Mouse (Mus musculus) testis, postnatal 10 days (tissue): Measurements from ENCODE around the gene Mgat4d.
"Not testable (repeated sequence)": the region's sequence is repeated elsewhere in the genome, so short reads cannot be mapped to it uniquely, and the experiment has no call there.

Experiments
- DNase-seq: peaks from one replicate; pipeline ENCODE4 v3.0.0; 2021; ENCODE audit warnings: low spot score

Gene Mgat4d

GRCm38 (mm10) chr8:83348263-83348662 lies at the start of gene Mgat4d:
Mgat4d (plus strand) TSS chr8:83348471.
- no peak for DNase-seq

GRCm38 (mm10) chr8:83300135-83300534 lies 48.1 kb upstream of the Mgat4d start:
- no peak for DNase-seq

DNA sequence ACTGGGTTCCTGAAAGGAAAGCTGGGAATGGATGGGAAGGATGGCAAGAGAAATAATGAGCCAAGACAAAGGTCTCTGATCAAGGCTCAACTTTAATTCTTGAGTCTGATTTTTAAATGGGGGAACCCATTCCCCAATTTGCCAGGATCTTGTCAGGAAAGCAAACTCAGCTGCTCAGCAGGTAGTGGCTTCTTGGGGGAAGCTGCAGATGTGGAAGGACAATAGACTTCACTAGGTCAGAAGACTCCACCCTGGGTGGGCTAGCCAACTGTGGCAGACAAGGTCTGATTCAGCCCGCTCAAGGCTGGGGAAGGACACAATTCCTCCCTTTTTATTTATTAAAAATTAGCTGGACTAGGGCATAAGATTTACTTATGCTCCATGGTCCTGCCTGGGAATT lies 43.3 kb upstream of the Mgat4d start:
- DNase-seq: no peak

GRCm38 (mm10) chr8:83309836-83310235 lies 38.4 kb upstream of the Mgat4d start:
- no peak for DNase-seq

DNA sequence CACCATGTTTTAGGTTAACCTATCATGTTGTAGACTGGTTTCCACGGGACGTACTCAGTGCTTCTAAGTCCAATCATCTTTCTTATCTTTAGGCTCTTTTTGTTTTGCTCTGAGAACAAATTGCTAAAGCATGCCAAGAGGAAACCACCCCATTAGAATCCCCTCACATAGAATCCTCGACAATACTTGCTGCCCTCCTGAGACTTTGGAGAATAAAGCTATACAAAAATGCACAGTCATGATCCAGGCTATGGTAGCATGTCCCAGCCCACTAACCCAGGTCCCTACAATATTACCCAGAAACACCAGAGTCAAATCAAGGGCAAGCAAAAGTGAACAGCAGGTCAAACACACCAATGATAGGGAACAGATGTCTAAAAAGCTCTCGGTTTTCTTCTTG lies 33.2 kb upstream of the Mgat4d start:
- DNase-seq: not testable (repeated sequence)

DNA sequence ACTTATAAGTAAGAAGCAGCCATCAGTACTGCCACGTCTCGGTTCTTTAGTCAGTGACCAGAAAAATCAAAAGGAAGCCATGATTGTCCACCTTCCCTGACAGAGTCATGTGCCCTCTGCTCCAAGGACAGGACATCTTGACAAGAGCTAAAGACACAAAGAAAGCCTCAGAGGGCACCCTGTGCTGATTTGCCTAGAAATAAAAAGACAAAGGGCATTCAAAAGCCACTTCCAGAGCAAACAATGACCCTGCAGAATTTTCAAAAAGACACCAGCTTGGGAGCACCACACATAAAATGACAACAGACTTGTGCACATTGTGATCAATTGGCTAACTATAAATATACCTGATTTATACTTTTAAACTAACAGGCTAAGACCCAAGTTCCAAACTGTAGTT lies 32.6 kb upstream of the Mgat4d start:
- DNase-seq: no peak

DNA sequence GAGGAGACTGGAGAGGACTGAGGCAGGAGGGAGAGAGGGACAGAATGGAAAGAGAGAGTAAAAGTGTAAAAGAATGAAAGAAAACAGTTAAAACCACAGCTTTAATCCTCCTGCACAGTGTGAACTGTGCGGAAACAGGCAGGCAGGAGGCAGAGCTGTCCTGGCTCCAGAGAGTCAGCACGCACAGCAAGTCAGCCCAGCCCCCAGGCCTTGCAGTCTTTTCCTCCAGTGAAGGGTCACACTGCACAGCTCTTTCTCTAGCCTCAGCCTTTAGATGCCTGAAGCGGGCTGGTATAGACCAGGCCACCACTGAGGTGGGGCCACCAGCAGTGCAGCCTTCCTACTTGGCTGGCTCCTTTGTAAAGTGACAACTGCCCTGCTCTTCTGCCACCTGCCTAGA lies 27.7 kb upstream of the Mgat4d start:
- DNase-seq: no peak

DNA sequence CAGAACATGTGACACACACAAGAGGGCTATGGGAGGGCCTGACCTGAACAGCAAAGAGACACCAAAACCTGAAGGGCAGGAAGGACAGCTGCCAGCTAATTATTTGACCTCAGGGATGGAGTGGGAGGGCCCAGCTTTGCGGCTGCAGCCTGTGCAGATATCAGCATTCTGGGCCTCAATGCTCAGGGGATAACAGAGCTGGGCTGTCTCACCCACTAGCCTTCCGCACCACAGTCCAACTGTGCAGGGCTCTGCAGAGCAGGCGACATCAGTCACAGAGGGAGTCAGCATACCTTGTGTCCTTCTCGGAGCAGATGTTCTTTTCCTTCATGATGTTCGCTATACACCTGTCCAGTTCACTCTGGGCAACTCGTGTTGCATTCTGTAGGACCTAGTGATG lies 25.9 kb upstream of the Mgat4d start:
- no peak for DNase-seq

- DNase-seq: peak; percentile 50
Observed at GRCm38 (mm10) chr8:83323056-83323455, 25.2 kb upstream of the Mgat4d start.

DNA sequence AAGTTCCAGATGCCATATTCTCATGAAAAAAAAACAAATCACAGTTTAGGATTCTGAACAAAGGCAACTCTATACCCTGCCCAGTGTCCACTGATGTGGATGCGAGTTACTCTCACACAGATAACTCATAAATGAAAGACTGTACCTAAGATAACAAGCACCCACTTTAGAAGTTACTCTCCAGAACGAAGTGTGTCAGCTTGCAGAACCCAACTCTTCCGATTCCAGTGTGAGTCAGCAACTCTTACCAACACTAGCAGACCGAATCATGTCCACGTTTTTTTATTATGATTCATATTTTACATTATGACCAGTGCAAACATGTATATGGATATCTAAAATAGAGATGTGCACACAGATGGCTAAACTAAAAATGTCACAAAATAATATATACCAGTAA lies 20.4 kb upstream of the Mgat4d start:
- no peak for DNase-seq

GRCm38 (mm10) chr8:83331567-83331898 lies 16.7 kb upstream of the Mgat4d start:
- DNase-seq: no peak

DNA sequence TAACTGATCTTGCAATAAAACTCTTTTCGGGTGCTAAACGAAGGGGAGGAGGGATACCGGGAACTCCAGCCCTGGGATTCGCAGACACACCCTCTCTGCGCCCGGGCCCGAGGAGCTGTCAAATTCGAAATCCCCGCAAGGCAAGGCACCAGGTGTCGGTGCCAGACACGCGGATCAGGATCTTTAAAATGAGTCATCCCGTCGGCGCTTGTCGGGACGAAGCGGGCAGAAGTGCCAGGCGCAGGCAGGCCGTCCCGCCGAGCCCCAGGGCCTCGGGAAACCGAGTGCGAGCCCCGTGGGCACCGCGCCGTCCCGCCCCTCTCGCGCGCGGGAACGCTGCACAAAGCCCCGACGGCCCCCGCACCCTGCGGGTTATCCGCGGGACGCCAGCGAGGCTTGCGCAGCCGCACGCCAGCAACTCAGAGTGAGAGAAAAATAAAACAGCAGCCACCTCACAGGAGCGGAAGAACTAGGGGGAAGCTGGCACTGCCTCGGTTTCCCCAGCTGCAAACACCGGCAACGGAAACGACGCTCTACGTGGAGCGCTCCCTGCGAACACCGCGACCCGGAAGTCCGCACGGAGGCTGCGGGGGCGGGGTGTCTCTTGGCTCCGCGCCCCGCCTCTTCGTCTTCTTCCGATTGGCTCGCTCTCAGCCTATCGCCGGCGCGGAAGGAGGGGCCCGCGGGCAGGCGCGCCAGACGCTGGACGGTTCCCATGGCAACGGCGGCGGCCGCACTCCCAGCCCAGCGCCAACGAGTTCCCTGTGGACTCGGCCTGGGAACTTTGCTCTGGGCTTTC lies 16.2 kb upstream of the Mgat4d start, which contains the start of gene Elmod2:
Gene Elmod2, minus strand, starts transcription at position 588 of the 799 bp plus-strand sequence.
- peak; percentile 99 for DNase-seq

- DNase-seq: no peak
Observed at GRCm38 (mm10) chr8:83332864-83333263, 15.4 kb upstream of the Mgat4d start.

GRCm38 (mm10) chr8:83342076-83342475 lies 6.2 kb upstream of the Mgat4d start:
- DNase-seq: no peak

DNA sequence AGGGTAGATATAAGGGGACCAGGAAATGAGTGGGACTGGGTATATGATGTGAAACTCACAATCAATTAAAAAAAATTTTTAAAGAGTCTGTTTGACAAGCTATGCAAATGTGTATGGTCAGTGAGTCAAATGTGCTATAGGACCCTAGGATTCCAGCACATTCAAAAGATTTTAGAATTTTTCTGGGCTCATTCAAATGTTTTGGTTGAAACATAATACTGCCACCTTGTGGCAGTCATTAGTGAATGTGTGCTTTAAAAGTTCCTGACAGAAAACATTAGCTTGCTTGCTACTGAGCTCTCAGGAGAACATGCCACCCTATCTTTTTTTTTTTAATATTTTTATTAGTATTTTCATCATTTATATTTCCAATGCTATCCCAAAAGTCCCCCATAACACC lies 5.6 kb upstream of the Mgat4d start:
- no peak for DNase-seq

GRCm38 (mm10) chr8:83351315-83351714 lies 3.0 kb downstream of the Mgat4d start:
- no peak for DNase-seq

DNA sequence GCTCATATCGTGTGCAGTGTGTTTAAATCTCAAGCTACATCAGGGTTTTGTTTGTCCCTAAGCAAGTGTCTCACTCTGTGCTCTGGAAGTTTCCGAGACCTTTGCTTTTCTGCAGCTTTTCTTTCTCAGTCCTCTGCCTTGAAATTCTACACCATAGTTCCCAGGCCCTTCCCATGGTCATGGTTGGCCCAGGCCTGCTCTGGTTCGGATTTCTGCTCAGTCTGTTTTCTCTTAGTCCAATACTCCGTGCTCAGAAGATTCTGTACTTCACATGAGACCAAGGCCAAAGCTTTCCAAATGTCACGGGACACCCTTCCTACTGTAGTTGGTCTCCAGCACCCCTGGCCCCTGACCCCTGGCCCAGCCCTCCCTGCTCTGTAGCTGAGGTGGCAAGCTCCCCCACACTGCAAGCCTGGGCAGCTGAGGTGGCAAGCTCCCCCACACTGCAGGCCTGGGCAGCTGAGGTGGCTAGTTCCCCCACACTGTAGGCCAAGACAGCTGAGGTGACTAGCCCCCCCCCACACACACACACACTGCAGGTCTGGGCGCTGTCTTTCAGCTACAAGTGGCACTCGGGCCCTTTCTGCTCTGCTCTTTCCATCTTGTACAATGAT lies 15.0 kb downstream of the Mgat4d start:
- DNase-seq: peak; percentile 48

GRCm38 (mm10) chr8:83377231-83377630 lies 29.0 kb downstream of the Mgat4d start:
- DNase-seq: no peak

DNA sequence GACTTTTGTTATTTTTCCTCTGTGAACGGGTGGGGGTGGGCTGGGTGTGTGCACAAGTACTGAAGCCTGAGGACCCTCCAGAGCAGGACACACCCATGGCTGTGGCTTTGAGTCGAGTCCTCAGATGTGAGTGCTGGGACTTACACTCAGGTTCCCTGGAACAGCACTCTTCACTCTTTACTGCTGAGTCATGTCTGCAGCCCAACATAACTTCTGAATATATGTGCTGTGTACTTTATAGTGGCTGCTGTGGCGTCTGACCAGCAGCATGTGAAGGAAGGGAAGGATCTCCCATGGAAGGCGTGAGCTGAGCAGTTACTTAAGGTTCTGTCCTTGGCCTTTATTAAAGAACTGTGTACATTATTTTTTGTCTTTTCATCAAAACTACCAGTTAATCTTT lies 31.9 kb downstream of the Mgat4d start:
- DNase-seq: no peak

GRCm38 (mm10) chr8:83381016-83381415 lies 32.7 kb downstream of the Mgat4d start:
- DNase-seq: no peak

DNA sequence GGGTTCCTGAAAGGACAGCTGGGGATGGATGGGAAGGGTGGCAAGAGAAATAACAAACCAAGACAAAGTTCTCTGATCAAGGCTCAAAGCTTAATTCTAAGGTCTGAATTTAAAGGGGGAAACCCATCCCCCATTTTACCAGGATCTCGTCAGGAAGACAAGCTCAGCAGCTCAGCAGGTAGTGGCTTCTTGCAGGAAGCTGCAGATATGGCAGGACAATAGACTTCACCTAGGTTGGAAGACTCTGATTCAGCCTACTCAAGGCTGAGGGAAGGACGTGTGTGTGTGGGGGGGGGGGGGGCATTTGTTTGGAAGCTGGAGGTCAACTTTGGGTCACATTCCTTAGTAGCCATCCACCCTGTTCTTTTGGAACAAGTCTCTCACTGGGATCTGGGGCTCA lies 34.6 kb downstream of the Mgat4d start:
- DNase-seq: no peak

DNA sequence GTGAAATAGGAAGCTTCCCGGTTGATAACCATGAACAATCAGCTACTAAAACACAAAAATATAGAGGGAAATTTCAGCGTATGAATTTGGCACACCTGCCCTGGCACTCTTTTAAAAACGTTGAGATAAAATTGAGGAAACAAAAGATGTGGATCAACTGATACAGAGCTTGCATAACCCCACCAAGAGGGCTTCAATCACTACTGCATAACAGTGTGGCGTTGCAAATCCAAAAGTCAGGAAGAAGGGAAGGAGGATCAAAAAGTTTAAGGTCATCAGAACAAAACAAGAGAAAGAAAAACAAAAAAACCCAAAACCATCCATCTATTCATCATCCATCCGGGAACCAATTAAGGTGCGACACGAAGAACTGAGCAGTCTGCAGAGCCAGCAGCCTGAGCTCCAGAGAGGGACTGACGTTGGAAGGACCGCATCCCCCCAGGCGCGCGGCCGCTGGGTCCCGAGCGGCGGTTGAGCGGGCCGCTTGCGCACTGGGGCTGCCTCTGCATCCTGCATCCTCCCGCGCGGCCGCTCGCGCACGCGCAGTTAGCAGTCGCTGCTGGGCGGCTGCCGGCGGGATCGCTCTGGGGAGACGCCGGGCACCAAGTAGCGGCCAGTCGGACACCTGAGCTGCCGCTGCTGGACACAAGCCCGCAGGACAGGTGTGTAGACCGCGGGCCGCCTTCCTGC lies 41.2 kb downstream of the Mgat4d start, which contains the start of gene Clgn:
Gene Clgn, plus strand, starts transcription at position 552 of the 690 bp plus-strand sequence.
- DNase-seq: peak; percentile 64
